Mouse (Mus musculus): Measurements from ENCODE around the gene Nucb1.

DNA sequence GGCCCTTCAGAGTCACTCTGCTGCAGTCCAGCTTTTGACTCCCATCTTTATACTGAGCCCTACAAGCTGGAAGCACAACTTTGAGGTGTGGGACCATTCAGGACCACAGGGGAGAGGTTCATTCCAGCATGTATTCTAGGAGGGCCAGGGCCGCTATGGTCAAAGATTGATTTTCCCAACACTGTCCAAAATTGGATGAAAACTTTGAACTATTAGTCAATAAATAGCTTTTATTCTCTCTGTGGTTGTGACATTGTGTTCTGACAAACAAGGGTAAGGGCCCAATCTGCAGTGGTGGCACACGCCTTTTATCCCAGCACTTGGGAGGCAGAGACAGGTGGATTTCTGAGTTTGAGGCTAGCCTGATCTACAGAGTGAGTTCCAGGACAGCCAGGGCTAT is 43.8 kb upstream of the Nucb1 start:
- no peak for TF ChIP-seq TAL1 (IDR thresholded peaks at IDR 0.05; ENCODE audit: low read length)
- no peak for TF ChIP-seq GATA1 (IDR thresholded peaks at IDR 0.05; ENCODE audit: low read length)

All from erythroblast, embryonic 14.5 days (primary cell).